Mouse (Mus musculus) spleen, postnatal 10 days (tissue): Measurements from ENCODE around the gene Ehbp1.

ENCODE experiments used
- DNase-seq, 2 experiments: peaks; one replicate each; pipeline ENCODE4 v3.0.0; 2021 to 2022; ENCODE audit warnings: low spot score in 2 of 2

Gene Ehbp1

DNA sequence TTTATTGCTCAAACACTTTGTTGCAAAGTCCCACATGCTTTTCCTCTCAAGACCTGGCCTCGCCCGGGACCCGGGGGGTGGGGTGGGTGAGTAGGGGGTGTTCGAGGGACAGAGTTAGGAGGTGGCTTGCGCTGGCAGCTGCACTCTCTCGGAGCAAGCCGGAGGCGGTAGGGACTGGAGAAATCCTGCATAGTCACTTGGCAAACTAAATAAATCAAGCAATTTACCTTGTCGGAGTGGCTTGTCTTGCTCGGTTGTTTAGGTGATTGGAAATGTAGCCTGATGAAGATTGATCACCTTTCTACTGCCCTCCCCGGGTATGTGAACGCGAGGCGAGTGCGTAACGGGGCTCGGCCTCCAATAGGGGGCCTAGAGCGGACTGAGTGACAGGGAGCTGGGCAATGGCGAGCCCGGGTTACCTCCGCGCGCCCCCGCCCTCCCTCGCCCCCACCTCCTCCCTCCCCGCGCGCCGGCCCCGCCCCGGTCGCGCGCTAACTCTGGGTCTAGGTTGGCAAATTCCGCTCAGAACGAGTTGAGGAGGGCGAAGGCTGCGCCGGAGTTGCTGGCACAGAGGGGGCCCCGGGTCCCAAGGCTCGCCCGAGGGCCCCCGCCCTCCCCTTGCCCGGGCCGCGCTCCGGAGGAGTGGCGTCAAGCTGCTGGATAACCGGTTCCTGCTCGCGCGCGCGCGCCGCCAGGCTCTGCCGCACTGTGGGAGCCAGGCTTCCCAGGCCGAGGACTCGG is 340.6 kb downstream of the Ehbp1 start:
- peak; percentile 12 to 22 for DNase-seq

DNA sequence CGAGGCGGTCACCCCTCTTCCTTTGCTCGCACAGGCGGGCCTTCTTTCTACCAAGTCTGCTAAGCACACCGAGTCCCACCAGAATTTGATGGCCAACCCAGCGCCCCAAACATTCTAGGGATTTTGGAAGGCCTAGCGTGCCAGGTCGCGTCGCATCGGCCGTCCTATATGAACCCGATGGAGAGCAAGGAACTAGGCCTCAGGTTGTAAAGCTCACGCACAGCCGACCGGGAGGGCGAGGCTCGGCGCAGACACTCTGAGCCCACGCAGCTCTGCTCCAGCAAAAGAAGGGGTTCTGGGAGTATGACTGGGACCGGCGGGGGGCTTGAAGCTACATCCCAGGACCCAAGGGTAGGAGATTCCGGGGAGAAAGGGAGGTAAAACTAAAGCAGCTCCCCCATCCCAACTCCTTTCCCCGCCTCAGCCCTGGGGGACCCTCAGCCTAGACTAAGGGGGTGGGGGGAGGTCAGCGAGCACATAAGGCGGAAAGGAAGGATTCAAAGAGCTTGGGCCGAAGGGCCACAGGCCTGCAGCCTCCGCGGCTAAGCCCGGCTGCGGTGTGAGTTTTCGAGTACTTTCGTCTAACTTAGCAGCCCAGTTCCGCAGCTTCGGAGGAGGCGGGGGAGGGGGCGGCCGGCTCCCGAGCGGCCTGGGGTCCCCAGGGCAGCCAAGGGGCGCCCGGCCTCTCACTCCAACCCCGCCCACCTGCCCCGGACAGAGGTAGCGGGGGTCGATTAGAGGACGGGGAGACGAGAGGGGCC is 341.6 kb downstream of the Ehbp1 start:
- DNase-seq: peak in 1 of 2 experiments; percentile 6

DNA sequence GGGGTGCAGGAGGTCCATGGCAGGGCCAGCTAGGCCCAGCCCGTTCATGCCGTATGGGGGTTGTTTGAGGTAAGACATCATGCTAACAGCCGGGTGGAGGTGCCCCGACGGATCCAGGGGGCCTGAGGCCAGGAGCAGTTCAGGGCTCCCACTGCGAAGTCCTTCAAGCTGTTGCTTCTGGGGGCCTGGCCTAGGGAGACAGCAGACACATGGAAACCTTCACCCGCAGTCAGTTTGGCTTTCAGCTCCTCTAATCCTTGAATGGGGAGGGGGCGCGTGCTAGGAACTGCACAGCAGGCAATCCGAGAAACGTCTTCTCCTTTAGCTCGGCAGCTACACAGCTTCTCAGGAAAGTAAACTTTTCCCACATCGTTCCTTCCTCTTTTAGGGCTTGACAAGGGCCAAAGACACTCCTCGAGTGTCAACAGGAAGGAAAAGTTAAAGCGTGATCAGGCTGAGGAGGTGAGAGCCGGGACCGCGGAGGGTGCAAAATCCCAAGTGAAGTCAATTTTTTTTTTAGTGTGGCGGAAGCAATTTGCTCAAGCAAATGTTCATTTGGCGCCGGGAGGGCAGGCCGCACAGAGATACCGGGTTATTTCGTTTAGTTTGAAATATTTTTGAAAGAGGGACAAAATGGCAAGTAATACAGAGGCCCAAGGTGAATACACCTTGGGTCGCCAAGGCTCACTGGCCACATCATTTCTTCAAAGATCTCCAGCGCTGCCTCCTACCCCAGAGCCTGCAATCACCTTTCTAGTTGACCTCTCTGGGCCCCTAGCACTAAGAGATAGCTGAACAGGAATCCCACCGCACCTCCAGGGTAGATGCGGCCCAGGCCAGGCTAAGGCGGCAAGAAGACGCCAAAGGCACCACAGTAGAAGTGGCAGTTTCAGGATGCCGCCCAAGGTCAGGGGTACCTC is 342.4 kb downstream of the Ehbp1 start:
- no peak for DNase-seq

DNA sequence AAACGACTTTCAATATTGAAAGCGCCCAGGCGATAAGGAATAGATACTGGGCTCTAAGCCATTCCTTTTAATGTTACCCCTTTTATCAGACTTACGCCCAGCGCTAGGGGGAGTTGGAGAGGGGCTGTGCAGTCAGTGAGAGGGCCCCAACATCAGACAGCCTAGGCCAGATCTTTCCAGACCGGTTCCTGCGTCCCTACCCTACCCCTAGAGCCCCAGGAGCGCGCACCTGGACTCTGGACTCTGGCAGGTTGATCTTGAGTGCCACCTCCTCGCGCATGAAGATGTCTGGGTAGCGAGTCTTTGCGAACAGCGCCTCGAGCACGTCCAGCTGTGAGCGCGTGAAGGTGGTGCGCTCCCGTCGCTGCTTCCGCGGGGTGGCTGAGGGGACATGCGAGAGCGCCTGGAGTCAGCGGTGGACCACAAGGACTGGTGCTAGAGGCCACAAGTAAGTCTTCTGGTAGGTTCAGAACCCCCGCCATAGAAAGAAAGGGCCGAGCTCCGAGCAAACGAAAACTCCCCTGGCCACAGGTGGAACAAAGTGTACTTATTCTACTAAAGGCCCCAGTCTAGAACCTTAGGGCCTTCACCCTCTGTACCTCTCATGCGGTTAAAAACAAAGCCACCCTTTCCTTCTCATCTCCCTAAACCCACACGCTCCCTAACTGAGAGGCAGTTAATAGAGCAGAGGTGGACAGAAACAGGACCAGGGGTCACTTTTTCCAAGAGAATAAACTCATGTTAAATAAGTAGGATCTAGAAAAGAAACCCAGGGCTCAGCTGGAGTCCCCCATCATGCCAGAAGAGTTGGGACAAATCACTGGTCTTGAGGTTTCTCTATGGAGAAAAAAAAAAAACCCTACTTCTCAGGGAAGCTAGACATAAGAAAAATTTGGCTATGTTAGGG is 343.7 kb downstream of the Ehbp1 start:
- peak in 1 of 2 experiments; percentile 24 for DNase-seq

DNA sequence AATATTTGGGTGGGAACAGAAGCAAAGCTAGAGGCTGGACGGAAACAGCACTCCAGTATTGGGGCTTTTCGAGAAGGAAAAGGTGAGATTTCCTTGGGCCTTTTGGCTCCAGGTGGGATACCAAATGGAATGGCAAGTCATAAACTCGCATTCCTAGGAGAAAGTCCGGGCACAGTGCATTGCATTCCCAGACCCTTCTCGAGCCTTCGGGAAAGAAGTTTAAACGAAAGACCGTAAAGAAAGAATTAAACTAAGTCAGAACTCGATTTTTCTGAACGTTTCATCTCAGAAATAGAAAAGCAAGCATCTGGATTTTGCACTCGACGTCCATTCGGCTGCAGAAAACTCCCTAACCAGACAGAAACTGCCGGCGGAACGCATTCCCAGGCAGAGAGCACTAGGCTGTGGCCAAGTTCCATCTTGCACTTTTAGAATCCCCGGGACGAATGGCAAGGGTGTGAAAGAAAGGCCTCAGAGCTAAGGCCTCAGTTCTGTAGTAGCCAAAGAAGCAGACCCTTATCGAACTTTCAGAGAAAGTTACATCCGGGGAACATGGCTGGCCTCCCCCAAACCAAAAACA is 344.4 kb downstream of the Ehbp1 start:
- DNase-seq: no peak

DNA sequence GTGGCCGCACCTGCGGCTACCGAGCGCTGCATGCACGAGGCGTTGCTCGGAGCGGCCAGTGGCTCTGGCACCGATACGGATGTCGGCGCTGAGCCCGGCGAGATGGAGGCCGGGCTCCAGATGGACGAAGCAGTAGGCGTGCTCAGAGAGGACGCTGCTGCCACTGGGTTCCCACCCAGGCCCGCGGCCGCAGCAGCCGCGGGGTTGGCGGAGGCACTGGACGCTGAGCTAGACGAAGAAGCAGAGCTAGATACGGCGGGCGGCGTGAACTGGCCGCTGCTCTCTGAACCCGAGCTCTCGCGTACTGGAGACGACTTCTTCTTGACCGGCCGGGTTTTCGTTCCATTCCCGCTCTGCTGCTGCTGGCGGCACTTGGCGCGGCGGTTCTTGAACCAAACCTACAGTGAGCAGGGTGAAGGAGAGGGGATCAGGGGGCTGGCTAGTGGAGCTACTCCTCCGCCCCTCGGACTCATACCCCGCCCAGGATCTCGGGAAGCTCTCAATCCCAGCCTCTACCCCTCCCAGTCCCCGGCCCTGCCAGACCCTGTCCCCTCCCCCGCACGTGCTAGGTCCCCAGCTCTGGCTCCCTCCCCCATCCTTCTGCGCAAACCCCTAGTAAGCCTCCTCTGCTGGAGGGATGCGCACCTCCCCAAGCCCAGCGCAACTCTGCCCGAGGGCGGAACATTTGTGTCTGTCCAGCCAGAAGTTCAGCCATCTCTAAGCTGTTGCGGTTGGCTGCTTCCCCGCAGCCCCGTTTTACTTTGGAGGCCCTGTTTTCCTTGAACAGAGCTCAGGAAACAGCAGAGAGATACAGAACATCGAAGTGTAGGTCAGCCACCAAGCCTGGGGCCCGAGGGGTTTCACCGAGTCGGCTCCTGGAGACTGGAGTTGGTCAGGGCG is 345.2 kb downstream of the Ehbp1 start:
- peak in 1 of 2 experiments; percentile 4 for DNase-seq

DNA sequence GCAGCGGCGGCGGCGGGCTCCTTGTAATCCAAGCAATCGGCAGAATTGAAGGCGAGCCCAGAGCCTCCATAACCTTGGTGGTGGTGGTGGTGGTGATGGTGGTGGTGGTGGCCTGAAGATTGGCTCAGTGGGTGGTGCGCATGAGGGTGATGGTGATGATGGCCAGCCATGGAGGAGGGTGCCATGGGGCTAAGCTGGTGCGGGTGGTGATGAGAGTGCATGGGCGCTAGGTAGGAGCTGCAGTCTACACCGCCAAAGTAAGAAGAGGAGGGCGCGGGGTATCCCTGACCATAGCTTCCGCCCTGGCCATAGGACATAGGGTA is 345.8 kb downstream of the Ehbp1 start:
- DNase-seq: no peak

DNA sequence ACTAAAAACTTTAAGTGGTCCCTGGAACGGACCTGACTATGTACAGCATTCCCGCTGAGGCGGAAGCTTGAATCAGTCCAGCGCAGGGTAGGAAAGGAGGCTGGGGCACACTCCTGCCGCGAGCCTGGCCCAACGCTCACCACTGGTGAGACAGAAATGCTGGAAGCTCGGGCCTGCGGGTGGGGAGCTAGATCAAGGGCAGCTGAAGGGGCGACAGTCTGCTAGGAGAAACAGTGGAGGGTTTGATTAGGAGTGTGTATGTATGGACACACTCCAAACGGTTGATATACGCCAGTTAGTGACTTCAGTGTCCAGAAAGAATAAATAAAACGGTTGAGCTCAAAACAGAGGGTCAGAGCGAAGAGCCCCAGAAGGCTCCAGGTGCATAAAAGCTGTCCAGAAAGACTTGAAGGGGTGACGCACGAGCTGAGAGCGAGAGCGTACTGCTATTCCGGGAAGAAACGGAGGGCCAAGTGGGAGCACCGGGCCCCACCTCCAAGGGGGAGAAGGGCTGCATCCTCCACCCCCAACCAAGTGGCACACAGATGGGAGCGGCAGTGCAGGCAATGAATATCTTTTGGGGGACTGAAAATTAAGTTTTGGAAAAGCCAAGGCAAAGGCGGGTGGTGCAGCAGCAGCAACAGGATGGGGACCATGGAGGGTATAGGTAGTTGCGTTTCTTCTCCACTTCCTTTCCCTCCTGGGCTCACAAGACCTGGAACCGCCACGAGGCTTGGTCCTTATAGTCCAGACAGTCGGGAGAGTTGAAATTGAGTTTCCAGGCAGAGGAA is 346.4 kb downstream of the Ehbp1 start:
- no peak for DNase-seq

DNA sequence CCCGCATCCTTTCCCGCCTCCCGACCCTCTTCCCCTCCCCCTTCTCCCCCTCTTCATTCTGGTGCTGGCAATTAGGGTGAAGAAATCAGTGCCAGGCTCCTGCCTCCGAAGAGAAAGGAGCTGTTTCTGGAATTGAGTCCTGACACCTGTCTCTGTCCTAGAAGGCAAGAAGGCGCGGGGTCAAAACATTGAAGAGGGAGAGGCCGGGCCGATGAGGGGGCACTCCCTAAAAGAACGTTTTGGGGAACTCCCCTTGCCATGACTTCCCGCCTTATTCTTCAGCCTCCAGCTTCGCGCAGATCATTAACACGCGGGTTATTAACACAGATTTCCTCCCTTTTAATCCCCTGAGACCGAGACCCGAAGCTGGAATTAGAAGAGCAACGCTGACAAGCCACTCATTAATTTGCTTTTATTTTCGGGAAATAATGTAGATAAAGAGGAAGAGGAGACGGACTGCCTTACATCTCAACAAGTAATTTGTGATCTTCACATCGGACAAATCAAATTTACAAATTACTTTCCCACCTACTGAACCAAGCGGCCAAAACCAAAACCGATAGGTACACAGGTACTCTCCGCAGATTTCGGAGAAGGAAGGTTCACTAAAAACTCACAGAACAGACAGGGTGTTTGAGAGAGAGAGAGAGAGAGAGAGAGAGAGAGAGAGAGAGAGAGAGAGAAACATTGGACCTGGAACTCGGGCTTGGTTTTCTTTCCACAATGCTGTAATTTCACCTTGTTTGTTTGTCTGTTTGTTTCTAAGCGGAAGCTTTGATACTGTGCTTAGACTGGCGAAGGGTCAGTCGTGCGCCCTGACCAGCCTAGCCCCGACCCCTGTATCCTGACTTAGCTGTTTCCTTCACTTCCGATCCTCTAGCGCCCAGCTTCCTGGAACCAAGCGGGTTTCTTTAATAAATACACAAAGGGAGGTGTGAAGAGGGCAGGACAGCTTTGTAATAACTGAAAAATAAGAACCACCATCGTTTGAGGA is 347.4 kb downstream of the Ehbp1 start:
- no peak for DNase-seq

DNA sequence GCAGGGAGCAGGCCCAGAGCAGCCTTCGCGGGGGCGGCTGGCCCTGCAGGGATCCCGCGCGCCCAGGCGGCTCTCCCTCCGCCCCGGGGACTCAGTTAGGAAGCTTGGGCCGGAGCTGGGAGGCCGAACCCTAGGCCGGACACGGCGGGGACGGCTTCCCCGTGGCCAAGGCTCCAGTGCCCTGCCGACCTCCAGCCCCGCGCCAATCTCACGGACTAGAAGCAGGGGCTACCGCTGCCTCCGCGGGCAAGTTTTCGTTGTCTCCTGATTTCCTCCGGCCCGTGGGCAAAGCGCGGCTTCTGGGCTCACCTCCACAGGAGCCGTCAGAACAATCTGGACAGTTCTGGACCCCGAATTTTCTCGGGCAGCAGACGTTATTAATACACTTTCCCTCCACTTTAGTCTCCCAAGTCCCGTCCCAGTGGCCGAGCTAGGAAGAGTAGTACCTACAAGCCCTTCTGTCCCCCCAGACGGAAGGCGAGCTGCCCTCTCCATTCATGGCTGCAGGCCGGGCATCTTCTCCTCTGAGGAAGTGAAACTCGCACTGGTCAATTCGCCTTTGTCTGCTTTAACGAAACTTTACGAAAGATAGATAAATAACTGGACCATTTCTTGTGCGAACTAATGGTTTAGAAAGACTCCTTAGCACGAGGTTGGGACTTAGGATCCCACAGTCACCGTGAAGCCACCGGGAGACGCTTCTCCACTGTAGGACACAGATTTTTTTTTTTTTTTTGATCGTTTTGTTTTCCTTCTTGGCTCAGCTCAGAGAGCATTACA is 348.3 kb downstream of the Ehbp1 start:
- DNase-seq: peak; percentile 10 to 17

DNA sequence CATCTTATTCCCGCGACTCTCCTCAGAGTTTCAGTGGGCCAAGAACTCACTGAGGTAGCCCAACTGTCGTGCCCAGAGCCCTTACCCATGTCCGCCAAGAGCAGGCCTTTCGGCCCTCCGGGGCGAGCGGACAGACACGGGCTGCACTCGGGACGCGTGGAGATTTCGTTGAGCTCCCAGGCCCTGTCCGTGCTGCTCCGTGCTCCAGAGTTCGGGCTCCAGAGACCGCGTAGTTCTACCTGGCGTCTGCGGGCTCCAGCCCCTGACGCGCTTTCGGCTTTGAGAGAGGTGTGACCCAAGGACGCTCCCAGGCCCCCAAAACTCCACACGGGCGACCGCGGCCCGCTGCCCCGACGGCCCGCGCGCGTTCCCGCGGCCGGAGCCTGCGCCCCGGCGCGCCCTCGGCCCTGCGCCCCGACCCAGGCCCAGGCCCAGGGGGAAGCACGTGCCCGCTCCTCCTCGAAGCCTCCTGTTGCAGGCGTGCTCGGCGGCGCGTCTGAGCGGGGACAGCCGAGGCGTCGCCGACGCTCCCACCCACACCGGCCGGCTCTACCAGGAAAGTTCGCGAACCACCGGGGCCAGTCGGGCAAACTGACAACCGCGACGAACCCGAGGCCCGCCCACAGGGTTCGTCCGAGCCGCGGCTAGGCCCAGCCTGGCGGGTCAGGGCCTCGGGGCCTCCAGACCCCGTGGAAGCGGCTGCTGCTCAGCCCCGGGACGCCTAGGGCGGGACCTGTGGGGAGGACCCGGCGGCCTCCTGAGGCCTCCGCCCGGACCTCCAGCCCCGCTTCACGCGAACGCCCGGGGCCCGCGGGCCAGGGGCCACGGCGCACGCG is 349.1 kb downstream of the Ehbp1 start:
- peak in 1 of 2 experiments; percentile 6 for DNase-seq

DNA sequence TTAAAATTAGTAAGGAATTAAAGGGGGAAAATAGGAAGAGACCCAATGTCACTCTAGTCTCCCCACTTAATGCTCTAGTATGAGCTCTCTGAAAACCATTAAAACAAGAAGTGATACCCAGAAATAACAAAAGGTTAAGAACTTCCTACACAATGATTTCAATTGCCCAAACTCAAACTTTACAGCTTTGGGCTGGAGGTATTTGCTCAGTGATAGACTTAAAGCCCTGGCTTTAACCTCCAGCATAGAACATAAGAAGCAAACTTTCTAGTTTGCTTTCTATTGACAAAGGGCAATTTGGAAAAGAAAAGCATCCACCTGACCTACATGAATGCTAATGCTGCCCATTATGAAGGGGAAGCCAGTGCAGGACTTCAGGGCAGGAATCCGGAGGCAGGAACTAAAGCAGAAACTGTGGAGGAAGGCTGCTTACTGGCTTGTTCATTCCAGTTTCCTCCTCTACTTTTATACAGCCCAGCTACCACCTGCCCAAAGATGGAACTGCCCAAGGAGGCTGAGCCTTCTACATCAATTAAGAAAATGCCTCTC is 353.6 kb downstream of the Ehbp1 start:
- no peak for DNase-seq

DNA sequence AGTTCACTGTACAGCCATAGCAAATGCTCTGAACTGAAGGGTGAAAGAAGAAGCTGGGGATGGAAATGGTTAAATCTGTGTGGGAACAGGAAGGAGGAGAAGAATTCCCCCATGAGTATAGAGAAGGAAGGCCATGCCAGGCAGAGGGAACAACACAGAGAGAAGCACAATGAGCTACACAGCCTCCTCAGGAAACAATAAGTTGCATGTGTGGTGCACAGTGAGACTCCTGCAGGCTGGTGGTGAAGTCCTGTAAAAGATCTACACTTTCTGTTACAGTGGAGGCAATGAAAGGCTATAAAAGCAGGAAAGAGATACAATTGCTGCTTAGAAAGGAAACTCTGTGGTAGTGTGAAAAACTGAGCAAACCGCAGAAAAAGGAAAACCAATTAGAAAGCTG is 357.0 kb downstream of the Ehbp1 start:
- no peak for DNase-seq

DNA sequence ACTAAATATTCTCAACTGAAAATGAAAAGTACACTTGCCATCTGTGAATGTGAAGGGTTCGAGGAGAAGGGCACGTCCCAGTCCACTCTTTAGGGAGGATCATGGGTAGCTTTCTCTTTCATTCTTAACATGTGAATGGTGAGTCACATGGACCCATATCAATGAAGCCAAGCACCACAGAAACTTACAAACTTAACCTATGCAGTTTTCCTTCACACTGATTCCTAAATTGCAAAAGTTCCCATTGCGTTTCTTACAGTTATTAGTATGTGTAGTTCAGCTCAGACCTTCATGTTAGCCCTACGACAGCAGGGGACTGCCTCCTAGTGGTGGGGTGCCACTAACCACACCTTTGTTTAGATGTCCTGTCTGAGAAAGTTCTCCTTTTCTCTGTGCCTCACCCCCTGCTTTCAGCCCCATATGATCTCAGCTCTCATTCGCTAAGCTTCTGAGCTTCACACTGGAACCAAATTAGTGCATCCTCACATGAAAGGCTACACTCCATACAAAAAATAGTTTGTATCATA is 368.0 kb downstream of the Ehbp1 start:
- no peak for DNase-seq

DNA sequence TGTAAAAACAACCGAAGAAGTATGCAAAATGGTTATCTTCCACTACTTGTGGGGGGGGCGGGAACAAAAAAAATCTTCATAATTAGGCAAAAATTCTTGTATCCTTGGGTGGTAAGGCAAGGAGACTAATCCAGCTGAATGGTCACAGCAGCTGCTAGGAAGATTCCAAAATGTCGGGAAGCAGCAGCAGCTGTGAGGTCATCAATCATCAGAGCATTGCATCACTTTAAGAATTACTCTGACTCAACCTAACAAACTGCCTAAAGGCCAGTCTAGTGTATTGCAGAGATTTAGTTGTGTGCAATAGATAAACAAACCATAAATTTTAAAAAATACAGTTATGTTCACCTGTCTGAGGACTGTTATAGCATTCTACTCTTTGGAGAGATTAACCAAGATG is 368.5 kb downstream of the Ehbp1 start:
- no peak for DNase-seq

DNA sequence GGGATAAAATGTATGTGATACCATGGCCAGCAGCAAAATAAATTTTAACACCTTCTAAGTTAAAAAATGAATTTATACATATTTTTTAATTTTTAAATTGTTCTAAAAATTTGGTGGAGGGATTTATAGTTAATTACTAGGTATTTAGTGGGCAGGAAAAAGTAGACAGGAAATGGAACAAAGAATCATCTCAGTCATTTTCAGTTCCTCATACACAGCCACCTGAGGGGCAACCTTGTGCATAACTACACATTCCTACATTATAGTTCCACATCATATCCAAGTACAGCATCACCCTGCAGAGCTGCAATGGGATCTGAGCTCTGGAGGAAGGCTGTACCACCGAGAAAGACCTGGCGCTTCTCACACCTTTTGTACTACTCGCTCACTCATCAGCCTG is 373.2 kb downstream of the Ehbp1 start:
- no peak for DNase-seq
